Mouse (Mus musculus): ENCODE measurements around the gene Plxnd1.

Gene Plxnd1

GRCm38 (mm10) chr6:115956418-115956921, 38.3 kb downstream of the Plxnd1 start:
- DNase-seq (ENCODE audit: low spot score) = no peak

GRCm38 (mm10) chr6:115955664-115956063, 39.1 kb downstream of the Plxnd1 start:
- DNase-seq (ENCODE audit: low spot score) = no peak

GRCm38 (mm10) chr6:115955169-115955568, 39.6 kb downstream of the Plxnd1 start:
- no peak for DNase-seq (ENCODE audit: low spot score)

GRCm38 (mm10) chr6:115954506-115955074, 40.2 kb downstream of the Plxnd1 start:
- no peak for DNase-seq (ENCODE audit: low spot score)

GRCm38 (mm10) chr6:115946389-115946788, 48.4 kb downstream of the Plxnd1 start:
- no peak for DNase-seq (ENCODE audit: low spot score)

GRCm38 (mm10) chr6:115945633-115946032, 49.2 kb downstream of the Plxnd1 start:
- DNase-seq (ENCODE audit: low spot score) = no peak

DNA sequence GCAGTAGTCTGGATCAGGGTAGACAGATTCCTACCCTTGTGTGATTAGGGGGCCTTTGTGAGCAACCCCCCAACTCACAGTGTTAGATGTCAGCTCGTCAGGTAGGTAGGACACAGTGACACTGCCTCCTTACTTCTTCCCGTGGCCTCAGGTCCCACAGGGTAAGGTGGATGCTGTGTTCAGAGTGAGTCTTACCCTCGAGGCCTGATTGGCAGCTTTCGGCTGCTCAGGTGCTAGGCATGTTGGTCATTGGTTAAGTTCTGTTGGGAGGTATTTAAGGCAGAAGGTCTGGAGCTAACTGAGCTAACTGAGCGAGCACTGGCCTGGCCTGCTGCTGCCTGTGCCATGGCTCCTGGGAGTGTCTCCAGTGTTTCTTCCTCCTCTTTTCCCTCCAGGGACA, 50.2 kb downstream of the Plxnd1 start, which contains the start of gene H1foo:
TSS of gene H1foo (plus strand) at position 301 of the 400 bp plus-strand sequence.
- no peak for DNase-seq (ENCODE audit: low spot score)

DNA sequence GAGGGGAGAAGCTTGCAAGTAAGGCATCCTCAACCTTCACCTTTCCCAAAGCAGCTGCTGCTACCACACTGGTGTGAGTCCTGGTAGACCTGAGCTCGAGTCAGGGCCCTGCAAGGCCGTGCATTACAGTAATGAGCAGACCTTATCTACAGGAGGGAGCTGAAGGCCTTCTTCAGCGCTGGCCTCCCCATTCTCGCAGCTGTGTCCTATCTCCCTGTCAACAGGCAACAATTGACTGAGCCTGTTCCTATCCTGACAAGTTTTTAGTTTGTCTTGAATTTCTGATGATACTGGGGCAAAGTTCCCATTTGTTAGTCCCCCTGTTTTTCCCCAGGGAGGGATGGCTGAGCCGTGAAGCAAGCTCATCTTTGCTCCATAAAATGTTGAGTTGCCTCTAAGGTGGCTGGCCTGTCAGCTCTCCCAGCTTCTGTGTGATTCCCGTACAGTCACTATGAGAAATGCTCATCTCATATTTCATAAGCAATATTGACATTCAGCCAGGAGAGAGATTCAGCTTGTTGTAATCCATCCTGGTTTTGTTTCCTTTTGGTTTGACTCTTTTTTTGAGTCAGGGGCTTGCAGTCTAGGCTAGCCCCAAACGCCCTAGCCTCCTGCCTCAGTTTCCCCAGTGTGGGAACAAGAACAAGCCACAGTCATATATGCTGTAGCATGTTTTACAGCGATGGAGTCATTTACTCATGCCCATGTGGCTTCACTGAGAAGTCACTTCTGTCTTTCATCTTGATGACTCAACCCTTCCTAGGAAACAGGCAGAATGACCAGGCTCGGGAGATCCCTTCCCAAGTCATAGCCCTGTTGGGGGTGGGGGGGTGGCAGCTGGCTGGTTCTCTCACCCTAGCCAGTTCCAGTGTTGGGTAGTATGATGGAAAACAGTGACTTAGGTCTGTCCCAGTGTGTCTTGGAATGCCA, 51.0 kb downstream of the Plxnd1 start:
- DNase-seq (ENCODE audit: low spot score) = no peak

DNA sequence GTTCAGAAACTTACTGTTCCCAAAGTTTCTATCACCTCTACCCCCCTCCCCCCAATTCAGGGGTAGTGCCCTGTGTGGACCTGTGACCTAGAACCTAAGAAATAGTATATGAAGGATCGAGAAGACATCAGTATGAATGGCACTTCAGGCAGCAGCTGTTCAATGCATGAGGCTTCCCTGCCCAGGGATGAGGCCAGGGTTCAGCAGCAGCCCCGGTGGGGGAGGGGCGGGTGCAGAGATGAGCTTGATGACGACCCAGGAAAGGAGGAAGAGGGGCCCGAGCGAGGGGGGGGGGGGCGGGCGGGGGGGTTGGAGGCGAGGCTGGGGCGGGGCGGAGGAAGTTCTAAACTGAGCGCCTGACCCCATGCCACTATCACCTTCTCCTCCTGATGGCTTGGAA, 53.7 kb downstream of the Plxnd1 start:
- peak; percentile 54 for DNase-seq (ENCODE audit: low spot score)

GRCm38 (mm10) chr6:115940603-115941002, 54.2 kb downstream of the Plxnd1 start:
- no peak for DNase-seq (ENCODE audit: low spot score)

DNA sequence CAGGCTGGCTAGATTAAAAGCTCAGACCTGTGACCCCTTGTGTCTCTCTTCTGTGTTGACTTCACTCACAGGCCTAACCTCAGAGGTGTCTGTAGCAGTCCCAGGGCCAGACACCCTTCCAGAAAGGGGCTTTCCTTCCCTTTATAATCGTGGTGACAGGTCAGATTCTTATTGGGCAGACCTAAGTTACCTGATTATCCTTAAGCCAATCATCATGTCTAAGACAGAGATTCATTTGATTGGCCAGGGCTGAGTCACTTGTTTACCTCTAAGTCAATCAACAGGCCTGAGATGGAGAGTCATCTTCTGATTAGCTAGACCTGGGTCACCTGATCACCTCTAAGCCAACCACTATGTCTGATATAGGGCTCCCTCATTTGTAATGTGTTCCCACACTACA, 56.0 kb downstream of the Plxnd1 start:
- no peak for DNase-seq (ENCODE audit: low spot score)

DNA sequence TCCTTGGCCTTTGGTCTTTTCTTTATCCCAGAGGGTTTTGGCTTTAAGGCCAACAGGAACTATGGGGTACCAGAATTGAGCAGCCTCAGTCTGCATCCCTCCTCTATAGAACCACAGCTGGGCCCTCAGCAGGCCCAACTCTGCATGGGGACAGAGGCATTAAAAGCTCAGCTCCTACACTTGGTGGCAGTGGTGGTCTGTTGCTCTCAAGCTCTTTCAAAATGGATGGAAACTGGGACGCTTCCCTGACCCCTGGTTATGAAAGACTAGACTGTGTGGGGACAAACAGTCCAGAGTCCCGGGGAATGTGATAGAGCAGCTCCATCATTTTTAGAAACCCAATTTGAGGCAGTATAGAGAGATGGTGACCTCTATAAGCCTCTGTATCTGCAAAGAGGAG, 56.8 kb downstream of the Plxnd1 start:
- no peak for DNase-seq (ENCODE audit: low spot score)

DNA sequence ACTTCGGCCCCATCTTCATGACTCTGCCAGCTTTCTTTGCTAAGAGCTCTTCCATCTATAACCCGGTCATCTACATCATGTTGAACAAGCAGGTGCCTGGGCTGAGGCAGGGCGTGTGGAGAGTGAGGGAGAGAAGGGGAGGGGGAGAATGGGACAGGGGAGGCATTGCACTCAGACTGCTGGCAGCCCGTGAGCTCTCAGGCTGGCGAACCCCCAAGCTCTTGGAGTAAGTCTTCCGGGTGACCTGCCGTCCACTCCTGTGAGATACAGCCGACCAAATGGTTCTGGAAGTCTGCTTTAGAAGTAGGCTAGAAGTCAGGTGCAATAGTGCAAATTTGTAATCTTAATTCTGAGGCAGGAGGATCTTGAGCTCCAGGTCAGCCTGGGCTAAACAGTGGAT, 59.3 kb downstream of the Plxnd1 start:
- no peak for DNase-seq (ENCODE audit: low spot score)

DNA sequence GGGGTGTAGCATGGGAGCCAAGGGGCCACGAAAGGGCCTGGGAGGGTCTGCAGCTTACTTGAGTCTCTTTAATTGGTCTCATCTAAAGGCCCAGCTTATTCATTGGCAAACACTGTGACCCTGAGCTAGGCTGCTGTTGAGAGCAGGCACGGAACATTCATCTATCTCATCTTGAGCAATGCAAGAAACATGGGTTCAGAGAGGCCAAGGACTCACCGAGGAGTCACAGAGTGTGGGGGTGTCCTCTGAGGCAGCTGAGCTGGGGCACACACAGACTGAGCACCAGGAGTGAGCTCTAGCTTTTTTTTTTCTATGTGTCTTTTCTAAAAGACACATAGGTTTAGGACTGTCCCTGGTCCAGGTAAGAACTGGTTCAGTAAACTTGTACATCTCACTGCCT, 62.4 kb downstream of the Plxnd1 start:
- no peak for DNase-seq (ENCODE audit: low spot score)

GRCm38 (mm10) chr6:115931639-115932038, 63.2 kb downstream of the Plxnd1 start, which contains the start of gene Rho:
Gene Rho (plus strand): TSS chr6:115931748.
- no peak for DNase-seq (ENCODE audit: low spot score)

DNA sequence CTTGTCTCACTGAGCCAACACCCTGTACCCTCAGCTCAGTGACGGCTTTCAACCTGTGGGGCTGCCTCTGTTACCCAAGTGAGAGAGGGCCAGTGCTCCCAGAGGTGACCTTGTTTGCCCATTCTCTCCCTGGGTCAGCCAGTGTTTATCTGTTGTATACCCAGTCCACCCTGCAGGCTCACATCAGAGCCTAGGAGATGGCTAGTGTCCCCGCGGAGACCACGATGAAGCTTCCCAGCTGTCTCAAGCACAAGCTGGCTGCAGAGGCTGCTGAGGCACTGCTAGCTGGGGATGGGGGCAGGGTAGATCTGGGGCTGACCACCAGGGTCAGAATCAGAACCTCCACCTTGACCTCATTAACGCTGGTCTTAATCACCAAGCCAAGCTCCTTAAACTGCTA, 64.8 kb downstream of the Plxnd1 start:
- no peak for DNase-seq (ENCODE audit: low spot score)

DNA sequence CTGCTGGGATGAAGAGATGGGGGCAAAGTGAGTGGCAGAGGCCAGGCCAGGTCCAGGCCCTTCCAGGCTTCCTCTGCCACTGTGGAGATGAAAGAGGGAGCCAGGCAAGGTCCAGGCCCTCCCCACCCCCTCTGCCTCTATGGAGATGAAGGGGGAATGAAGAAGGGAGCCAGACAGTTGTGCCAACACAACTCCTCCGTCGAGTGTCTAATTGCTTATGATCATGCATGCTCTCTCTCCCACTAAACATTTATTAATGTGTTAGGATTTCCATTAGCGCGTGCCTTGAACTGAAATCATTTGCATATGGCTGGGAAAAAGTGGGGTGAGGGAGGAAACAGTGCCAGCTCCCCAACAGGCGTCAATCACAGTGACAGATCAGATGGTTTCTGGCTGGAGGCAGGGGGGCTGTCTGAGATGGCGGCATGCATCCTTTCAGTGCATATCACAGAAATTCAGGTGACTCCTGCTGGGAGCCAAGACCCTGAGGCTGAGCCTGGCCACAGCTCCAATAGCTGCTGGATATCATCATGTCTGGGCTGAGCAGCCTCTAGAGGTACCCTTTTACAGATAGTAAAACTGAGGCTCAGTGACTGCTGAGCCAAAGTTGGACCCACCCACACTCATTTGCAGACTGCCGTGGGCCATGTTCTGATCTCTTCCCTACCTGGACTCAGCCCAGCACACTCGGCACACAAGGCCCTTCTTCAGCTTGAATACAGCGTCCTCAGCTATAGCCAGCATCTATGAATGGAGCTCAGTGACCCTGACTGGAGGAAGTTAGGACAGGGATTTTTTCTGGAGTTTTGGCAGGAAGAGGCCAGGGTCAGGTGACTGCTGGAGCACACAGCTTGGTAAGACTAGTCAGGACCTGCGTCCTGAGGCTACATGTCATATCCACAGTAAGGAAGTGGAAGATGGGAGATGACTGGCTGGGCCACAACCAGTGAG, 67.2 kb downstream of the Plxnd1 start:
- no peak for DNase-seq (ENCODE audit: low spot score)

GRCm38 (mm10) chr6:115926416-115926815, 68.4 kb downstream of the Plxnd1 start:
- DNase-seq (ENCODE audit: low spot score) = no peak

DNA sequence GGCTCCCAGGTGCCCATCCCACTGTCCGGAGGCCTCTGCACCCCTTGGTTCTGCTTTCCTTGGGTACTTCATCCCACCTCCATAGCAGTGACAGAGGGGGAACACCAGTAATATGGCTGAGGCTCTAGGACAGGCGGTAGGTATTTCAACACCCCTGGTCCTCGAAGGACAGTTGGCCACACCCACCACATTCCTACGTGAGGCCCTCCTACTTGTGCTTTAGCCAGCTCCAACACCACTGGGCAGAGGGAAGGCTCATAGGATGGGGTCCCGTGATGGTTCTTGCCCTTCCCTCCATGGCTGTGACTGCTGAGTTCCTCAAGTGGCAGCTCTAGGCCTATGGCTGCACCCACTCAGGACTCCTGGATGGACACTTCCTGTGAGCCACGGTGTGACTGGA, 70.0 kb downstream of the Plxnd1 start:
- DNase-seq (ENCODE audit: low spot score) = peak; percentile 32

DNA sequence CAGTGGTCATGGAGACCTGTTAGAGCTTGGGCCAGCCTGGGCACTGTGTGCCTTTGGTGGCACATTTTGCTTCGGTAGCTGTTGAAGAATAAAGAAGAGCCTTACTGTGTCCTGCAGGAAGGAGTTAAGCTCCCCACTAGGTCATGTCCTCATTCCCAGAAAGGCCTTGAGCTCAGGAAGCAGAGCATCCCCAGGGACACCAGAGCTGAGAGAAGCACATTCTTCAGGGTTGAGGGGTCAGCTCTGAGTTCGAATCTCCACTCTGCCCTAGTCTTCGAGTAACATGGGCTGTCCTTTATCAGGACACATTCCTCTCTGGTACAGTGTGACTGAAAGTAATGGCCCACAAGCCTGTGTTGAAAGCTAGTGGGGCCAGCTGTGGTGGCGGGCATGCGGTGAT, 74.9 kb downstream of the Plxnd1 start:
- no peak for DNase-seq (ENCODE audit: low spot score)

GRCm38 (mm10) chr6:115918615-115919014, 76.2 kb downstream of the Plxnd1 start:
- no peak for DNase-seq (ENCODE audit: low spot score)

DNA sequence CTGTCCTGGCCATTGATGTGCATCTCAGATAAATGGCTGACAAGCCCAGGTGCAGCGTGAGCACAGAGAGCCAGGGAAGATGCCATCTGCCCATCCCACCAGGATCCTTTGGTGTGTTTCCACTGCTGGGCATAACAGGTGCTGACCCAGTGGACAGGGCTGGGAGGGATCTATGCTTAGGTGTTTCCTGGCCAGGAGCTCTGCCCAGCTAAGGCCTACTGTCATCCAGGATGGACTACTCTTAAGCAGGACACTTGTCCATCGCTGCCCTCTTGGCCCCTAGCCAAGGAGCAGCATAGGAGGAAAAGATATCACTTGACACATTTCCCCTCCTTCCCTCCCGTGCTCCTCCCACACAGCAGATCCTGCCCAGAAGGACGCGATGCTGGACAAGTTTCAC, 78.2 kb downstream of the Plxnd1 start:
- DNase-seq (ENCODE audit: low spot score) = no peak

All from embryo, embryonic 10.5 days (tissue).